Mouse (Mus musculus): ENCODE measurements at regions not wholly inside any gene's neighbourhood (a gene's known extent, or its start where the extent isn't known, plus 50 kb on each side); places are given as distances from the start of the nearest gene placed in this dataset.

DNA sequence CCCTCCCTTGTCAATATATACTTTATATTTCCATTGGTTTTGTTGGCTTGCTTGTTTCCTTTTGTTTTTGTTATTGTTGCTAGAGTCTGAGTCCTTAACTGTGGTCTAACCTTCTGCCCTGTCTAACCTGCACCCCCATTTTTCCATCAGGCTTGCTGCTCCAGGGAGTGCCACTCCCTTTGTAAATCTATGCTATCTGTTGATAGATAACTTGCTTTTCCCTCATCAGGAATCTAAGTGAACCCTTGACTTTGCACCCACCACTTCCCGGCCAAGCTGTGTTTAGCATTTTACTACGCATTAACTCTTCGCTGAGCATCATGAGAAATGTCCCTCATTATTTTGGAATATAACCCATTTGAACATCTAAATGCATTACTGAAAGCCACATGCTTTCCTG, 193.8 kb upstream of the Mctp2 start (continued):
- TF ChIP-seq UBTF (IDR thresholded peaks at IDR 0.05; ENCODE audit: borderline replicate concordance, insufficient read depth, low read depth, low read length) (no peak), CHD2 (IDR thresholded peaks at IDR 0.05; ENCODE audit: low read length) (no peak), ELF1 (IDR thresholded peaks at IDR 0.05; ENCODE audit: low read depth, low read length) (no peak)

DNA sequence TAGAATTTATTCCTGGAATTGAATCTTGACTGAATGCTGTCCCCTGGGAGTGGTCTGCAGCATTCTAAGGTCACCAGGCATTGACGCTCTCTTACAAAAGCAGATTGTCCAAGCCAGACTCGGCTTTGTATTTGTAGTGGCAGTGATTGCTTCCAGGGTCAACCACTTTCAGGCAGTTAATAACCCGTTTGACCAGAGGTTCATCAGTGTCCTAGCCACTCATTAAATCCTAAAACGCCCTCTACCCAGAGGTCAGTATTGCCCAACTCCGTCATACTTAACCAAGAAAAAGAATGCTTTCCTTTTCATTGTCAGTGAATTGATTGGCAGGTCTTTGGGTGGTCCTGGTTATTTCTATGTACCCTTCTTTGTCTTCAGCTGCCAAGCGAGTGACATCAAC, 194.6 kb upstream of the Mctp2 start:
- Histone ChIP-seq H3K9ac (ENCODE audit: control insufficient read depth, low read depth, low read length, poor library complexity, severe bottlenecking) (no peak overlapping the region), H3K4me3 (ENCODE audit: control insufficient read depth in 1 of 2, insufficient read depth in 1 of 2, low read depth in 2 of 2, low read length in 2 of 2) (no peak overlapping the region), H3K9me3 (replicated peaks; ENCODE audit: insufficient read depth, low read length) (no peaks in the 10 kb centered on the region), H3K4me1 (ENCODE audit: control insufficient read depth in 1 of 2, insufficient read depth in 2 of 2, low read length in 2 of 2) (no peaks in the 10 kb centered on the region), H3K27me3 (ENCODE audit: control insufficient read depth in 1 of 2, insufficient read depth in 2 of 2, low read length in 2 of 2) (no peaks in the 10 kb centered on the region), H3K36me3 (ENCODE audit: control insufficient read depth in 1 of 2, insufficient read depth in 2 of 2, low read length in 2 of 2) (no peaks in the 10 kb centered on the region), H3K79me2 (ENCODE audit: control insufficient read depth, insufficient read depth, low read length, poor library complexity) (no peaks in the 10 kb centered on the region), H3K27ac (ENCODE audit: control insufficient read depth, low read depth, low read length) (no peak overlapping the region)
- DNase-seq (ENCODE audit: low read depth, low spot score), result no peak
- no peak for TF ChIP-seq CHD2 (IDR thresholded peaks at IDR 0.05; ENCODE audit: low read length)

GRCm38 (mm10) chr7:72501431-72501830, 195.0 kb upstream of the Mctp2 start:
- no peaks in the 10 kb centered on the region for H3K4me1 ChIP-seq (ENCODE audit: control insufficient read depth in 1 of 2, insufficient read depth in 2 of 2, low read length in 2 of 2)
- H3K4me3 ChIP-seq (ENCODE audit: control insufficient read depth in 1 of 2, insufficient read depth in 1 of 2, low read depth in 2 of 2, low read length in 2 of 2), result no peak overlapping the region
- TF ChIP-seq MAX (IDR thresholded peaks at IDR 0.05; ENCODE audit: low read length), result no peak
- no peak for TF ChIP-seq RAD21 (IDR thresholded peaks at IDR 0.05; ENCODE audit: low read depth, low read length)
- no peak for TF ChIP-seq BHLHE40 (IDR thresholded peaks at IDR 0.05; ENCODE audit: borderline replicate concordance, low read depth, low read length)
- no peak for TF ChIP-seq MAZ (IDR thresholded peaks at IDR 0.05; ENCODE audit: low read depth, low read length)
- no peak for TF ChIP-seq NELFE (IDR thresholded peaks at IDR 0.05; ENCODE audit: low read depth, low read length)
- no peak for TF ChIP-seq E2F4 (IDR thresholded peaks at IDR 0.05; ENCODE audit: borderline replicate concordance, low read depth, low read length)
- TF ChIP-seq TCF12 (IDR thresholded peaks at IDR 0.05; ENCODE audit: low read depth, low read length), result no peak
- no peak for TF ChIP-seq USF1 (IDR thresholded peaks at IDR 0.05; ENCODE audit: low read depth, low read length)
- no peak overlapping the region for H3K27ac ChIP-seq (ENCODE audit: control insufficient read depth, low read depth, low read length)
- no peaks in the 10 kb centered on the region for H3K79me2 ChIP-seq (ENCODE audit: control insufficient read depth, insufficient read depth, low read length, poor library complexity)
- no peak for DNase-seq (ENCODE audit: low read depth, low spot score)
- H3K9ac ChIP-seq (ENCODE audit: control insufficient read depth, low read depth, low read length, poor library complexity, severe bottlenecking), result no peak overlapping the region
- no peaks in the 10 kb centered on the region for H3K9me3 ChIP-seq (replicated peaks; ENCODE audit: insufficient read depth, low read length)
- H3K36me3 ChIP-seq (ENCODE audit: control insufficient read depth in 1 of 2, insufficient read depth in 2 of 2, low read length in 2 of 2), result no peaks in the 10 kb centered on the region
- H3K27me3 ChIP-seq (ENCODE audit: control insufficient read depth in 1 of 2, insufficient read depth in 2 of 2, low read length in 2 of 2), result no peaks in the 10 kb centered on the region

GRCm38 (mm10) chr7:72503756-72504155, 197.3 kb upstream of the Mctp2 start:
- no peak overlapping the region for H3K27ac ChIP-seq (ENCODE audit: control insufficient read depth, low read depth, low read length)
- H3K27me3 ChIP-seq (ENCODE audit: control insufficient read depth in 1 of 2, insufficient read depth in 2 of 2, low read length in 2 of 2), result no peaks in the 10 kb centered on the region
- no peak overlapping the region for H3K9ac ChIP-seq (ENCODE audit: control insufficient read depth, low read depth, low read length, poor library complexity, severe bottlenecking)
- TF ChIP-seq MAFK (IDR thresholded peaks at IDR 0.05; ENCODE audit: borderline replicate concordance, low read depth, low read length) (no peak), ETS1 (IDR thresholded peaks at IDR 0.05; ENCODE audit: low read depth, low read length) (no peak), CTCF (IDR thresholded peaks at IDR 0.05 in 2 of 3, conservative IDR thresholded peaks at IDR 0.05 in 1 of 3; ENCODE audit: control insufficient read depth in 1 of 3, insufficient read depth in 1 of 3, low read depth in 2 of 3, low read length in 3 of 3, poor library complexity in 1 of 3, severe bottlenecking in 1 of 3) (no peak), TCF12 (IDR thresholded peaks at IDR 0.05; ENCODE audit: low read depth, low read length) (no peak), USF1 (IDR thresholded peaks at IDR 0.05; ENCODE audit: low read depth, low read length) (no peak), GABPA (IDR thresholded peaks at IDR 0.05; ENCODE audit: low read depth, low read length) (no peak), MAZ (IDR thresholded peaks at IDR 0.05; ENCODE audit: low read depth, low read length) (no peak), POLR2AphosphoS5 (IDR thresholded peaks at IDR 0.05; ENCODE audit: borderline replicate concordance, low read depth, low read length) (no peak), CHD2 (IDR thresholded peaks at IDR 0.05; ENCODE audit: low read length) (no peak), POLR2AphosphoS2 (IDR thresholded peaks at IDR 0.05; ENCODE audit: low read length) (no peak), GATA1 (IDR thresholded peaks at IDR 0.05; ENCODE audit: low read depth, low read length) (no peak)
- H3K79me2 ChIP-seq (ENCODE audit: control insufficient read depth, insufficient read depth, low read length, poor library complexity), result no peaks in the 10 kb centered on the region
- no peaks in the 10 kb centered on the region for H3K9me3 ChIP-seq (replicated peaks; ENCODE audit: insufficient read depth, low read length)
- H3K4me1 ChIP-seq (ENCODE audit: control insufficient read depth in 1 of 2, insufficient read depth in 2 of 2, low read length in 2 of 2), result no peaks in the 10 kb centered on the region
- H3K4me3 ChIP-seq (ENCODE audit: control insufficient read depth in 1 of 2, insufficient read depth in 1 of 2, low read depth in 2 of 2, low read length in 2 of 2), result no peak overlapping the region
- no peaks in the 10 kb centered on the region for H3K36me3 ChIP-seq (ENCODE audit: control insufficient read depth in 1 of 2, insufficient read depth in 2 of 2, low read length in 2 of 2)
- no peak for DNase-seq (ENCODE audit: low read depth, low spot score)

Data from MEL (cell line).